Mouse (Mus musculus): ENCODE measurements at regions not wholly inside any gene's neighbourhood (a gene's known extent, or its start where the extent isn't known, plus 50 kb on each side); places are given as distances from the start of the nearest gene placed in this dataset.
A peak's percentile ranks its signal among the peaks of the same experiment; 100 is the strongest.

DNA sequence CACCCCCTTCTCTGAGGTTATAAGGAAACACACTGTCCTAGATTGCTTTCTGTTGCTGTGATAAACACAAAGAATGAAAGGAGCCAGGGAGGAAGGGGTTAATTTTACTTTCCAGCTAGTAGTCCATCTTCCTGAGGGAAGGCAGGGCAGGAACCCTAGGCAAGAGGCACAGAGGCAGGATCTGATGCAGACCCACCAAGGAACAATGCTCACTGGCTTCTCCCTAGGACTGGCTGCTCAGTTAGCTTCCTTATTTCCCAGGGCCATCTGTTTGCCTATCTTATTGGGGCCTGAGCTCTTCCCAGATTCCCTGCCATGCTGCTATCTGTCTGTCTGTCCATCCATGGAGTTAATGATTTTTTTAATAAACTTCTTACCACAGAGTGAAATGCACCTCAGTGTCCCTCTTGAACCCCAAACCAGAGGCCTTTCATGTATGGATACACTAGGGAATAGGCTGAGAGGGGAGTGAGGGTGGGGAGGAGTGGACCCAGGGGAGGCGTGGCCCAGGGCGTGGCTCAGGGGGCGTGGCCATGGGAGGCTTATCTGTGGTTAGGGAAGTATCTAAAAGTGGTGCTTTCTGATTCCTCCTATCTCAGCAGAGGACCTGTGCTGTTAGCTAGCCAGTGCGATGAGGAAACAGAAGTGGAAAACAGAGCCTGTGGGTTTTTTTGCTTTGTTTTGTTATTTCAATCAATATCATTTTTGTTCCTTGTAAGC is 252.1 kb upstream of the Gadl1 start:
- WGBS = 37% methylated on average over 4 of the region's 4 CpGs
- Histone ChIP-seq H3K4me1 (peaks cover 8% of the 10 kb centered on the region), H3K27ac (no peak overlapping the region), H3K36me3 (no peaks in the 10 kb centered on the region), H3K4me3 (no peak overlapping the region), H3K27me3 (ENCODE audit: insufficient read depth, poor library complexity, severe bottlenecking) (no peaks in the 10 kb centered on the region), H3K9me3 (no peaks in the 10 kb centered on the region)
- no peak for DNase-seq (ENCODE audit: low spot score)

- no peaks in the 10 kb centered on the region for H3K27me3 ChIP-seq (ENCODE audit: insufficient read depth, poor library complexity, severe bottlenecking)
- no peaks in the 10 kb centered on the region for H3K9me3 ChIP-seq
- H3K36me3 ChIP-seq = no peaks in the 10 kb centered on the region
- H3K27ac ChIP-seq = no peak overlapping the region
- no peak for DNase-seq (ENCODE audit: low spot score)
- H3K4me3 ChIP-seq = no peak overlapping the region
- peaks cover 8% of the 10 kb centered on the region for H3K4me1 ChIP-seq
- 86% methylated on average over 5 of the region's 5 CpGs for WGBS
Observed at GRCm38 (mm10) chr9:115658477-115658876, 250.8 kb upstream of the Gadl1 start.

- 93% methylated on average over 1 of the region's 1 CpGs for WGBS
- no peak overlapping the region for H3K27ac ChIP-seq
- peaks cover 15% of the 10 kb centered on the region for H3K4me1 ChIP-seq
- H3K36me3 ChIP-seq = no peaks in the 10 kb centered on the region
- H3K9me3 ChIP-seq = no peaks in the 10 kb centered on the region
- no peak overlapping the region for H3K4me3 ChIP-seq
- DNase-seq (ENCODE audit: low spot score) = no peak
- H3K27me3 ChIP-seq (ENCODE audit: insufficient read depth, poor library complexity, severe bottlenecking) = no peaks in the 10 kb centered on the region
Observed at GRCm38 (mm10) chr9:115660371-115660770, 248.9 kb upstream of the Gadl1 start.

- H3K4me3 ChIP-seq = no peak overlapping the region
- peaks cover 18% of the 10 kb centered on the region for H3K4me1 ChIP-seq
- no peaks in the 10 kb centered on the region for H3K36me3 ChIP-seq
- H3K9me3 ChIP-seq = no peaks in the 10 kb centered on the region
- no peak overlapping the region for H3K27ac ChIP-seq
- 62% methylated on average over 5 of the region's 5 CpGs for WGBS
- H3K27me3 ChIP-seq (ENCODE audit: insufficient read depth, poor library complexity, severe bottlenecking) = no peaks in the 10 kb centered on the region
- DNase-seq (ENCODE audit: low spot score) = no peak
Observed at GRCm38 (mm10) chr9:115661834-115662425, 247.3 kb upstream of the Gadl1 start.

GRCm38 (mm10) chr9:115665337-115666004 is 243.8 kb upstream of the Gadl1 start:
- no peaks in the 10 kb centered on the region for H3K27me3 ChIP-seq (ENCODE audit: insufficient read depth, poor library complexity, severe bottlenecking)
- WGBS = 50% methylated on average over 5 of the region's 5 CpGs

DNA sequence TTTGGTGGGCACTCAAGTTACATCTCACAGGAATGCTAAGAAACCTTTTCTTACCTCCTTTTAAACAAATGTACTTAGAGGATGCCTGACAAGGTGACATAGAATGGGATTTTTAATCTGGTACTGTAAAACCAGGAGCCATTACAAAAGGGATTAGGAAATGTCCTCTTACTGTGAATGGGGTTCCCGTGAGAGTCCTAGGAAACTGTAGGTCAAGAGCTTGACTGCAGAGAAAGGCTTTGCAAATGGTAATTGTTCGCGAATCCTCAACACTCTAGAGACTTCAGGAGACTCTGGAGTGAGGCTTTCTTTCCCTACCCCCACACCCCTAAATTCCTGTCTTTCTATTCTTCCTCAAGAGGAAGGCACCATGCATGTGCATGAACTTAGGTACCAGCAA is 242.7 kb upstream of the Gadl1 start:
- no peak for DNase-seq (ENCODE audit: low spot score)
- Histone ChIP-seq H3K36me3 (no peaks in the 10 kb centered on the region), H3K9me3 (no peaks in the 10 kb centered on the region), H3K4me1 (peaks cover 13% of the 10 kb centered on the region), H3K27ac (0 out of 2 replicates have a peak overlapping the region, but pooled peaks have one; percentile 22), H3K27me3 (ENCODE audit: insufficient read depth, poor library complexity, severe bottlenecking) (no peaks in the 10 kb centered on the region), H3K4me3 (no peak overlapping the region)
- 77% methylated on average over 3 of the region's 3 CpGs for WGBS

More at GRCm38 (mm10) chr9:115665337-115666004, 243.8 kb upstream of the Gadl1 start:
- Histone ChIP-seq H3K4me1 (peaks cover 13% of the 10 kb centered on the region), H3K4me3 (no peak overlapping the region), H3K27ac (peak overlapping the region; percentile 59), H3K9me3 (no peaks in the 10 kb centered on the region), H3K36me3 (no peaks in the 10 kb centered on the region)
- DNase-seq (ENCODE audit: low spot score) = no peak

DNA sequence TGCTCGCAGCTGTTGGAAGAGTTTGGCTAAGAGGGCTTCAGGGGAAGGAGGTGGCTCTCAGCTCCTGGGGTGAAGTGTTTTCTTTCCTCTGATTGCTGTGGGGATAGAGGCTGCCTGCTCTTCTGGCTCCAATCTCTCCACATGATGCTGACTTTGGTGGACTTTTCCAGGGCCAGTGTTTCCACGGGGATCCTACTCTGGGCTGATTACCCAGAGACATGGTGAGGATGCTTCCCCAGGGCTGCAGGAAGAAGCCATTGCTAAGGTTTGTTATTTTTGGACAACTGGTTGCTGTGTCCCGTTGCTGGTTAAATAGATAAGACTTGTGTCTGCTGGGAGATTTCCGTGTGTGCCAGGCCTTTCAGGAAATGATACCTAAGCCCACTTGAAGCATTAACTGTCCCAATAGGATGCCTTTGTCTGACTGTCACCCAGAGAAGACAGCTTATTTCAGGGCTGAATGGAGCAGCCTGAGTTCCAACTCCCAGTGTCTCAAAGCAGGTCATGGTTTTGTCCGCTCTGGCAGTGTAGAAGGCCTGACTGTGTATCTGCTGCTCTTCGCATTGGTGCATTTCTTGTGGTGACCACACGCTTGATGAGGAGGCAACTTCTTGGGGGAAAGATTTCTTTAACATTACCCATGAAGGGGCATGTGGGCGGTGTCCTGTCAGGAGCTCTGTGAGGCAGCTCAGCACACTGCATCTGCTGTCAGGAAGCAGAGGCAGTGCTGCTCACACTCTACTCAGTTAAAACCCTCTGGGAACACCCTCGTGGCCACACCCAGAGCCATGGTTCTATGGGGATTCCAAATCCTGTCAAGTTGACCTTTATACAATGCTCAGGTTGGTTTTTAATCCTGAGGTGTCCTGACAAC is 228.3 kb upstream of the Gadl1 start:
- H3K27me3 ChIP-seq (ENCODE audit: insufficient read depth, poor library complexity, severe bottlenecking) = no peaks in the 10 kb centered on the region
- 43% methylated on average over 9 of the region's 9 CpGs for WGBS
- H3K9me3 ChIP-seq = no peaks in the 10 kb centered on the region
- no peaks in the 10 kb centered on the region for H3K36me3 ChIP-seq
- H3K4me1 ChIP-seq = peaks cover 13% of the 10 kb centered on the region
- peak overlapping the region; percentile 68; the same call in 1 of the 2 replicates for H3K27ac ChIP-seq
- no peak for DNase-seq (ENCODE audit: low spot score)
- no peak overlapping the region for H3K4me3 ChIP-seq

DNA sequence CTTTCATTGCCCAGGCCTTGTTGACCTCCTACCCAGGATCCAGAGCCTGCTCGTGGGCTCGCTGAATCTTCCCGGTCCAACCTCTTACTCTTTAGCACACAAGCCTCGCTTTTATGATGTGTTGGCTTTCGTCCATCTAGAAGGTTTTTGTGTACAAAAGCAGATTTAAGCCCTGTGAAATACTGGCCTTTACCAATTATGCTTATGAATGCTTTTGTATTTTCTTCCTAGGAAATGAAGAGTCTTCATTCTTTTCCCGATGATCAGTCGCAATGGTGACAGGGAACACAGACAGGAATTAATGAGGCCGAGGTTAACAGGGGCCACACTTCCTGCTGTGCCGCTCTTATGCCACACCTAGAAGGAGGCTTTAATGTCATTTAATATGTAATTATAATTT is 227.4 kb upstream of the Gadl1 start:
- H3K4me3 ChIP-seq = no peak overlapping the region
- H3K27ac ChIP-seq = peak overlapping the region; percentile 68; the same call in 1 of the 2 replicates
- no peaks in the 10 kb centered on the region for H3K36me3 ChIP-seq
- H3K27me3 ChIP-seq (ENCODE audit: insufficient read depth, poor library complexity, severe bottlenecking) = no peaks in the 10 kb centered on the region
- no peak for DNase-seq (ENCODE audit: low spot score)
- 78% methylated on average over 9 of the region's 9 CpGs for WGBS
- H3K4me1 ChIP-seq = peaks cover 13% of the 10 kb centered on the region
- no peaks in the 10 kb centered on the region for H3K9me3 ChIP-seq

DNA sequence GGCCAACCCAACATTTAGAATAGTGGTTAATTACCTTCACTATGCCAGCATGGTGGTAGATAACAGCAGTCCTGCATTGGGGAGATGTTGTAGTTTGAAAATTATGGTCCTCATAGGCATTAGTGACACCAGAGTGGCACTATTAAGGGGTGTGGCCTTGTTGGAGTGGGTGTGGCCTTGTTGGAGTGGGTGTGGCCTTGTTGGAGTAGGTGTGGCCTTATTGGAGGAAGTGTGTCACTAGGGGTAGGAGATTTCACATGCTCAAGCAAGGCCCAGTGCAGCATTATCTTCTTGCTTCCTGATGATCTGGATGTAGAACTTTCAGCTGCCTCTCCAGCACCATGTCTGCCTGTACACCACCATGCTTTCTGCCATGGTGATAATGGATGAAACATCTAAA is 225.3 kb upstream of the Gadl1 start:
- Histone ChIP-seq H3K4me3 (no peak overlapping the region), H3K9me3 (no peaks in the 10 kb centered on the region), H3K4me1 (peaks cover 13% of the 10 kb centered on the region), H3K27ac (no peak overlapping the region), H3K36me3 (no peaks in the 10 kb centered on the region), H3K27me3 (ENCODE audit: insufficient read depth, poor library complexity, severe bottlenecking) (no peaks in the 10 kb centered on the region)
- no peak for DNase-seq (ENCODE audit: low spot score)

DNA sequence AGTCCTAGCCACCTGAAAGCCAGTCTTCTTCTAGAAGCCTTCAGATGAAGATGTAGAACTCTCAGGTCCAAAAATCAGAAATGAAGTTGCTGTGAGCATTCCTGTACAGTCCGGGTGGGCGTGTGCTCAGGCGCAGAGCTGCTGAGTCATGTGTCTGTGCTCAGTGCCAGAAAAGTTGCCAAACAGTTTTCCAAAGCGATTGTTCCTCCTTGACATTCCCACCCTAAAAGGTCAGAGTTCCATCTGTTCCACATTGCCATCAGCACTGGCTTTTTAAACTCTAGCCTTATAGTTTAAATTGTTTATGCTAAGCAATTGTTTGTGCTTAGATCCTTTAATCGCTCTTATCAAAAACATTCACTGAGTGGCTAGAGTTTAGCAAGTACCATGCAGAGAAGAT is 222.7 kb upstream of the Gadl1 start:
- no peaks in the 10 kb centered on the region for H3K27me3 ChIP-seq (ENCODE audit: insufficient read depth, poor library complexity, severe bottlenecking)
- H3K4me1 ChIP-seq = peaks cover 4% of the 10 kb centered on the region; the same call in 1 of the 2 replicates
- H3K9me3 ChIP-seq = no peaks in the 10 kb centered on the region
- H3K36me3 ChIP-seq = no peaks in the 10 kb centered on the region
- no peak for DNase-seq (ENCODE audit: low spot score)
- WGBS = 91% methylated on average over 5 of the region's 5 CpGs
- no peak overlapping the region for H3K27ac ChIP-seq
- H3K4me3 ChIP-seq = no peak overlapping the region

GRCm38 (mm10) chr9:115692837-115693236 is 216.4 kb upstream of the Gadl1 start:
- 57% methylated on average over 2 of the region's 2 CpGs for WGBS
- Histone ChIP-seq H3K27me3 (ENCODE audit: insufficient read depth, poor library complexity, severe bottlenecking) (no peaks in the 10 kb centered on the region), H3K4me1 (peaks cover 7% of the 10 kb centered on the region; the same call in 1 of the 2 replicates), H3K36me3 (no peaks in the 10 kb centered on the region), H3K9me3 (no peaks in the 10 kb centered on the region), H3K4me3 (no peak overlapping the region), H3K27ac (no peak overlapping the region)
- no peak for DNase-seq (ENCODE audit: low spot score)

- no peaks in the 10 kb centered on the region for H3K27me3 ChIP-seq (ENCODE audit: insufficient read depth, poor library complexity, severe bottlenecking)
- no peaks in the 10 kb centered on the region for H3K9me3 ChIP-seq
- no peak overlapping the region for H3K27ac ChIP-seq
- DNase-seq (ENCODE audit: low spot score) = no peak
- peaks cover 6% of the 10 kb centered on the region; the same call in 1 of the 2 replicates for H3K4me1 ChIP-seq
- no peak overlapping the region for H3K4me3 ChIP-seq
- no peaks in the 10 kb centered on the region for H3K36me3 ChIP-seq
- WGBS = 87% methylated on average over 7 of the region's 7 CpGs
Observed at GRCm38 (mm10) chr9:115703791-115704190, 205.5 kb upstream of the Gadl1 start.
